Mouse (Mus musculus) spleen, postnatal 10 days (tissue): ENCODE measurements at regions not wholly inside any gene's neighbourhood (a gene's known extent, or its start where the extent isn't known, plus 50 kb on each side); places are given as distances from the start of the nearest gene placed in this dataset.
"Not testable (repeated sequence)": the region's sequence is repeated elsewhere in the genome, so short reads cannot be mapped to it uniquely, and the experiment has no call there.

Experiments
- DNase-seq, 2 experiments: peaks; one replicate each; pipeline ENCODE4 v3.0.0; 2021 to 2022; ENCODE audit warnings: low spot score in 2 of 2

GRCm38 (mm10) chr15:9954941-9955340, 206.3 kb upstream of the Spef2 start:
- no peak for DNase-seq

GRCm38 (mm10) chr15:9974999-9975398, 202.0 kb upstream of the Prlr start:
- no peak for DNase-seq

DNA sequence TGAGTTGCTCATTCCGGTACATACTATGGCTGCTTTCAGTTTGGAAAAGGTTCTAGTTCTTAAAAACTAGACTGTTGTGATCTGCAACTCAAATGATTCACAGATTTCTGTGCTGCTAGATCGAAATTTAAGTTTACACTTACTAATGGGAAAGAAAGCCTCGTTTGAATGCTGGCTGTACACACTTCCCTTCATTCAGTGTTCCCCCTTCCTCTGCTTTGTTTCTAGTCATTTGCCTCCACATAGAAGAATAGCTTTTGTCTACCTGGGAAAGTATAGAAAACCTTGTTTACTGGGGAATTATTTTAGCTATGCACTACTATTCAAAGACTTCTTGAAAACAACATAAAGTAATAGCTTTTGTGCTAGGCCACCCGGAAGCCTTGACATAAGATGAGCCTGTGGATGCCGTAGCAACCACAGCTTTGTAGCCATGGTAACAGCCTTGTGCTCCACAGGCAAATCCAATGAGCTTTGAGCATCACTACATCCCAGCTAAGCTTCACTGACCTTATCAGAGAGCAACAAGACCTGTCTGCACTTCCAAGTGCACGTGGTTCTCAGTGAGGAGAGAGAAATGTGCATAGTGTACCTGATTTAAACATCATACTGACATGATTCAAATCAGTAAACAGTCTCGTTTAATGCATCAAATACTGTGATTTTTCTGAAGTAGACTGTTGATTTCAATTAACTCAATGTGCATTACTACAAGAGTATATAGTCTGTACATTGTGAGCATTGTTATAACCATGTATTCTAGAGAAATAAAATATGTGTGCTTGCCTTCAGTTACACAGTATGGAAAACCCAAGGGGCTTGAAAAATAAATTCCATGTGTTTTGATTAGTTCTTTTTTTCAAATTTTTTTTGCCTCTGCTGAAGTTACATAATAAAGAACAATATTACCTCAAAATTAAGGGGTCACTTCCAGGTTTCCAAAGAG, 165.5 kb upstream of the Prlr start:
- no peak for DNase-seq

DNA sequence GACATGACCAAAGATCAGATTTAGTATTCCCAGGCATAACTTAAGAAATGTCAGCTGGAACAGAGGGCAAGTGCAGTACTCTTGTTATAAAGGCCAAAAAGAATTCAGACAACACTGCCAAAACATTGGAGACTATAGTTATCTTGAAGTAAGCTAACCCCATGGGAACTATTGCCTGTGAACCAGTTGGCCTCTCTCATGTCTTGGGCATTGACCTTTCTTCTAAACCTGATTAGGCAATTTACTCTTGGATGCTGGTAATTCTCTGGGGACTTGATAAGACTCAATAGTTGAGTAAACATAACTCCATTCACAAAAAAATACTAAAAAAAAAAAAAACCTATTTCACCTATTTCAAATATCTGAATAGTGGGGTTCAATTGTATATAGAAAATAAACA, 159.8 kb upstream of the Prlr start:
- DNase-seq: no peak

- no peak for DNase-seq
These were observed 147.1 kb upstream of the Prlr start for GRCm38 (mm10) chr15:10029902-10030301.

GRCm38 (mm10) chr15:10035561-10035960, 141.5 kb upstream of the Prlr start:
- no peak for DNase-seq

DNA sequence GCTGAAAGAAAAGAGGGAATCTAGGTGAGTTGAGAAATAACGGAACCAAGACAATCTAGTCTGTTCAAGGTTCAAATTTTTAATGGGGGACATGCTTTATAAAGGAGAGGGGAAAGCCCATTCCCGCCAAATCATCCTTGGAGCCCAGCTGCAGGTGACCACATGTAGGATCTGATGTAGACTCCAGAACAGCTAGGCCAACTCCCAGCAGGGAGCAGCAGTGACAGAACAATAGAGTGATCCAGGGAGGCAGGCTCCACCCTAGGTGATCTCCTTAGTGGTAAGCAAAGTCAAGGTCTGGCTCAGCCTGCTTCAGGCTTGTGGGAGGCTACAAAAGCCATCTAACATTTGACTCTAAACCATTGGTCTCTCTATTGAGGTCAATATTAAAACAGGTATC, 140.5 kb upstream of the Prlr start:
- not testable (repeated sequence) for DNase-seq

DNA sequence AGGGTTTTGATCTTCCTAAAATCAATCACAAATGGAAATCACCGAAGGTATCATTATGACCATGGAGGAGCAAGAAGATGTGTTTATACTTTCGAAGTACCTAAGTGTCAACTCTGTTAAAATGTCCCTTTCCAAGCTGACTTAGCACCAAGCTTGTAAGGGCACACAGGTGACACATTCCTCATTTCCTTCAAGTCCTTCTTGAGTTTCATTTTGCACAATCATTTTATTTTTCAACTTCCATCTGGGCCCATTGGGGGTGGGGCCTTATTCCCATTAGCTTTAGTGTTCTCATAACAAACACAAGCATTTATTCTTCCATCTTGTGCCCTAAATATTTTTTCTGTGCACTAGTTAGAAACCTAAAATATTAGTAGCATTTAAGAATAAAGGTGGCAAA, 103.5 kb upstream of the Prlr start:
- DNase-seq: no peak

DNA sequence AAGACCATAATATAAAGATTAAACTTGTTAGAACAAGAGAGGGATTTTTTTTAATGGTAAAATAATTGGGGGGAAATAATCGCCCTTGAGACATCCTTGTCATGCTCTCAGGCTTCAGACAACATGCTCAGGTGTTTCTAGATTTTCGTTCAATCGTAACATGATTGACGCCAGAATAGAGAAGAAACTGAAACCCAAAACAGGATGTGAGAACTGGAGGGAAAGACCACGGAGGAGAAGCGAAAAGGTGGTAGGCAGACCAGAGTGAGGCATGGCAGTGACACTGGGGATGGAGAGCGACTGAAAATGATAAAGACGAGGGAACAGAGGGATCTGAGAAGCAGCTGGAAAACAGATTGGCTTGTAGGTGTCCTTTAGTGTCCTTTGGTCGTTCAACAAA, 102.1 kb upstream of the Prlr start:
- DNase-seq: no peak

GRCm38 (mm10) chr15:10075391-10076060, 101.5 kb upstream of the Prlr start:
- no peak for DNase-seq

DNA sequence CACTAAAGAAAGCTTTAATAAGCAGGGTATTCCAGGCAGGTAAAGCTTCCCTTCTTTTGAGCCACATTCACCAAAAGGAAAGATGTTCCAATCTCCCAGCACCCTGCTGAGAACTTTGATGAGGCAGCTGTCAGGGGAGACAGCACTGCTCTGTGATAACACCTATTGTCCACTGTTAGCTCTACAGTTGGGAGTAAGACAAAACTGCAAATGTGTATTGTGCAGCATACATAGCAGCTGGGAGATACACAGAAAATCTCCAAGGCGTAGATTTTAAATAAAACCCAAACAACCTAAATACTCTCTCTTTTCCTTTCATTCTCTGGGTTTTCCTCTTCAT, 101.0 kb upstream of the Prlr start:
- no peak for DNase-seq

GRCm38 (mm10) chr15:10078434-10078833, 98.6 kb upstream of the Prlr start:
- no peak for DNase-seq

GRCm38 (mm10) chr15:10079510-10079909, 97.5 kb upstream of the Prlr start:
- no peak for DNase-seq

GRCm38 (mm10) chr15:10088691-10089090, 88.3 kb upstream of the Prlr start:
- no peak for DNase-seq

DNA sequence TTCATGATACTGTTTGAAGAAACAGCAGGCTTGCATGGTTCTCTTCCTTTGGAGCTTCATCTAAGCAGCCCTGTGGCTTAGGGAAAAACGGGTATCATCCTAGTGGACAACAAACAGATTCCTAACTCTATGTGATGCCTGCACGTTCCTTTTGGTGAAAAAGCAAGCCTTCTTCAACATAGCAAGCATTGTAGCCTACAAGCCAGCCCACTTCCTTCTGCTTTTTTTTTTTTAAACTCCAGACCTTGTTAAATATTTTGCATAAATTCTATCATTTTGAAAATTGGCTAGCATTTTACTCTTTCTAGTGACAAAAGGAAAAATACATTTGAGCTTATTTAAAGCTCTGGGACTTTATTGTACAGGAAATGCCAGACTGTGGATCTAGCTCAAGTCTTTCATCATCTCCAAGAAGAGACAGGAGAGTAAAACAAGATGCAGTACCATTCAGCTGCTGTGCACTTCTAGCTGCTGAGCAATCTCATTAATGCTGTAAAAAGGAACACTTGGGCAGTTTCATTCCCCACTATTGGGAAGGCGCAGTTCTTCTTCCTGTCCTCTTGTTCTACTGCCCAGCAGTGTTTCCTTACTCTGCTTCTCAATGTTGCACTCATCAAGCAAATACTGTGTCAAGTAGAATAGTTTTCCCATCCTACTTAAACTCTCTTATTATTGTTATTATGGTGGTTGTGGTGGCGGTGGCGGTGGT, 86.5 kb upstream of the Prlr start:
- no peak for DNase-seq

DNA sequence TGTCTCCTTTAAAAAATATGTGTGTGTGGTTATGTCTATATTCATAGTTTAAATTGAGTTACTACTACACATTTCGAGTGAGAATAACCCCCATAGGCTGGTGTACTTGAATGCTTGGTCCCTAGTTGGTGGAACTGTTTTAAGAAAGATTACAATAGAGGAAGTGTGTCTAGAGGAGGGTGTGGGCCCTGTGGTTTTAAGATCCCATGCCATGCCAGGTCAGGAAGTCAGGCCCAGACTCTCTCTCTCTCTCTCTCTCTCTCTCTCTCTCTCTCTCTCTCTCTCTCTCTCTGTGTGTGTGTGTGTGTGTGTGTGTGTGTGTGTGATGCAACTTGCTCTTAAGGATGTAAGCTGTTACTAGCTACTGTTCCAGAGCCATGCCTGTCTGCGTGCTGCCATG, 73.7 kb upstream of the Prlr start:
- peak in 1 of 2 experiments; percentile 15 for DNase-seq

- not testable (repeated sequence) for DNase-seq
These were observed 71.6 kb upstream of the Prlr start for GRCm38 (mm10) chr15:10105211-10105976.

GRCm38 (mm10) chr15:10106853-10107252, 70.2 kb upstream of the Prlr start:
- no peak for DNase-seq
